Mouse (Mus musculus) MEL (cell line): ENCODE measurements around the gene Wdr34. TPM values are rescaled to one million over a fixed set of nuclear protein-coding genes. Genes with fewer than 3 reads are reported as not detected.
A peak's percentile ranks its signal among the peaks of the same experiment; 100 is the strongest.

Source experiments
- DNase-seq: peaks from one replicate; pipeline ENCODE4 v3.0.0; 2011; ENCODE audit warnings: low read depth, low spot score
- H3K27ac ChIP-seq: 2 replicates; pipeline ENCODE4 v1.5.1; 2012; ENCODE audit warnings: low read depth, mild to moderate bottlenecking, control low read depth, low read length, moderate library complexity; ENCODE audit not compliant: control insufficient read depth
- H3K27me3 ChIP-seq, 2 experiments: fragments of 150-350 bp in 1 of 2; sonication (generic) in 1 of 2; 2 replicates each; pipeline ENCODE4 v1.6.1; 2012; ENCODE audit warnings: low read length in 2 of 2, mild to moderate bottlenecking in 2 of 2, improper control_type of control experiment in 1 of 2, moderate library complexity in 1 of 2; ENCODE audit not compliant: insufficient read depth in 2 of 2, control insufficient read depth in 1 of 2
- H3K36me3 ChIP-seq, 2 experiments: 2 replicates each; pipeline ENCODE4 v1.6.1; 2012 to 2014; ENCODE audit warnings: low read length in 2 of 2, improper control_type of control experiment in 1 of 2, inconsistent platforms in 1 of 2, mild to moderate bottlenecking in 1 of 2; ENCODE audit not compliant: insufficient read depth in 2 of 2, control insufficient read depth in 1 of 2
- H3K4me1 ChIP-seq, 2 experiments: fragments of 150-350 bp in 1 of 2; sonication (generic) in 1 of 2; 2 replicates each; pipeline ENCODE4 v1.6.1; 2012; ENCODE audit warnings: low read length in 2 of 2, improper control_type of control experiment in 1 of 2, mild to moderate bottlenecking in 1 of 2; ENCODE audit not compliant: insufficient read depth in 2 of 2, control insufficient read depth in 1 of 2
- H3K4me3 ChIP-seq, 2 experiments: fragments of 150-350 bp in 1 of 2; sonication (generic) in 1 of 2; 2 replicates each; pipeline ENCODE4 v1.5.1; 2012; ENCODE audit warnings: low read depth in 2 of 2, low read length in 2 of 2, mild to moderate bottlenecking in 2 of 2, moderate library complexity in 2 of 2, control low read depth in 1 of 2, improper control_type of control experiment in 1 of 2; ENCODE audit not compliant: control insufficient read depth in 1 of 2, insufficient read depth in 1 of 2
- H3K79me2 ChIP-seq: 2 replicates; pipeline ENCODE4 v1.6.1; 2012; ENCODE audit warnings: mild to moderate bottlenecking, low read length, moderate library complexity; ENCODE audit not compliant: control insufficient read depth, poor library complexity, insufficient read depth
- H3K9ac ChIP-seq: 2 replicates; pipeline ENCODE4 v1.6.1; 2012; ENCODE audit warnings: low read depth, mild to moderate bottlenecking, control low read depth, low read length, moderate library complexity; ENCODE audit not compliant: control insufficient read depth, poor library complexity, severe bottlenecking
- H3K9me3 ChIP-seq: fragments of 150-350 bp; sonication (generic); replicated peaks from 2 replicates; pipeline ENCODE4 v1.6.1; 2012; ENCODE audit warnings: mild to moderate bottlenecking, low read length, improper control_type of control experiment, moderate library complexity; ENCODE audit not compliant: insufficient read depth
- BHLHE40 ChIP-seq: IDR thresholded peaks from 2 replicates; pipeline ENCODE4 v1.6.1; 2012; ENCODE audit warnings: low read depth, mild to moderate bottlenecking, inconsistent platforms, low read length, improper control_type of control experiment, borderline replicate concordance
- CHD1 ChIP-seq: IDR thresholded peaks from 2 replicates; pipeline ENCODE4 v1.6.1; 2012; ENCODE audit warnings: low read depth, mild to moderate bottlenecking, inconsistent platforms, low read length, improper control_type of control experiment
- CHD2 ChIP-seq: IDR thresholded peaks from 2 replicates; pipeline ENCODE4 v1.6.1; 2011; ENCODE audit warnings: low read length, improper control_type of control experiment
- CTCF ChIP-seq, 3 experiments: IDR thresholded peaks in 2 of 3; conservative IDR thresholded peaks in 1 of 3; 2 replicates each; pipeline ENCODE4 v1.5.1; 2011 to 2012; ENCODE audit warnings: low read length in 3 of 3, low read depth in 2 of 3, mild to moderate bottlenecking in 2 of 3, improper control_type of control experiment in 1 of 3, inconsistent platforms in 1 of 3, mixed read lengths in 1 of 3, moderate library complexity in 1 of 3; ENCODE audit not compliant: control insufficient read depth in 1 of 3, insufficient read depth in 1 of 3, poor library complexity in 1 of 3, severe bottlenecking in 1 of 3
- HCFC1 ChIP-seq: IDR thresholded peaks from 2 replicates; pipeline ENCODE4 v1.6.1; 2012; ENCODE audit warnings: low read depth, mild to moderate bottlenecking, inconsistent platforms, low read length, improper control_type of control experiment, moderate library complexity
- KAT2A ChIP-seq: conservative IDR thresholded peaks from 2 replicates; pipeline ENCODE4 v1.6.1; 2012; ENCODE audit warnings: low read depth, low read length, improper control_type of control experiment, inconsistent platforms
- MYB ChIP-seq: IDR thresholded peaks from 2 replicates; pipeline ENCODE4 v1.6.1; 2011; ENCODE audit warnings: mild to moderate bottlenecking, low read depth, low read length, improper control_type of control experiment
- MYC ChIP-seq: IDR thresholded peaks from 2 replicates; pipeline ENCODE4 v1.6.1; 2011; ENCODE audit warnings: low read depth, mild to moderate bottlenecking, low read length, improper control_type of control experiment, moderate library complexity
- NRF1 ChIP-seq: IDR thresholded peaks from 2 replicates; pipeline ENCODE4 v1.6.1; 2014; ENCODE audit warnings: low read depth, mild to moderate bottlenecking, inconsistent platforms, low read length, improper control_type of control experiment, moderate library complexity; ENCODE audit not compliant: poor library complexity, insufficient read depth, severe bottlenecking
- POLR2A ChIP-seq, 2 experiments: IDR thresholded peaks; 2 replicates each; pipeline ENCODE4 v1.6.1; 2011 to 2012; ENCODE audit warnings: low read length in 2 of 2, mild to moderate bottlenecking in 2 of 2, control low read depth in 1 of 2, improper control_type of control experiment in 1 of 2, low read depth in 1 of 2, moderate library complexity in 1 of 2; ENCODE audit not compliant: control insufficient read depth in 1 of 2, insufficient read depth in 1 of 2, poor library complexity in 1 of 2
- POLR2AphosphoS2 ChIP-seq: IDR thresholded peaks from 2 replicates; pipeline ENCODE4 v1.6.1; 2011; ENCODE audit warnings: low read length, improper control_type of control experiment
- POLR2AphosphoS5 ChIP-seq: IDR thresholded peaks from 2 replicates; pipeline ENCODE4 v1.6.1; 2012; ENCODE audit warnings: low read depth, borderline replicate concordance, mild to moderate bottlenecking, inconsistent platforms, low read length, moderate library complexity, mixed read lengths
- RAD21 ChIP-seq: IDR thresholded peaks from 2 replicates; pipeline ENCODE4 v1.6.1; 2011; ENCODE audit warnings: mild to moderate bottlenecking, low read depth, low read length, improper control_type of control experiment
- RCOR1 ChIP-seq: IDR thresholded peaks from 2 replicates; pipeline ENCODE4 v1.6.1; 2012; ENCODE audit warnings: low read depth, mild to moderate bottlenecking, inconsistent platforms, low read length, improper control_type of control experiment
- SMC3 ChIP-seq: IDR thresholded peaks from 2 replicates; pipeline ENCODE4 v1.6.1; 2011; ENCODE audit warnings: low read depth, low read length, improper control_type of control experiment
- TBP ChIP-seq: IDR thresholded peaks from 2 replicates; pipeline ENCODE4 v1.8.0; 2011; ENCODE audit warnings: low read depth, low read length, improper control_type of control experiment
- UBTF ChIP-seq: IDR thresholded peaks from 2 replicates; pipeline ENCODE4 v1.6.1; 2012; ENCODE audit warnings: low read depth, mild to moderate bottlenecking, inconsistent platforms, low read length, improper control_type of control experiment, moderate library complexity, borderline replicate concordance; ENCODE audit not compliant: insufficient read depth
- ZMIZ1 ChIP-seq: IDR thresholded peaks from 2 replicates; pipeline ENCODE4 v1.6.1; 2012; ENCODE audit warnings: low read depth, mild to moderate bottlenecking, inconsistent platforms, low read length, improper control_type of control experiment, moderate library complexity
- polyA plus RNA-seq, 2 experiments: library from polyadenylated mRNA; stranded (reverse) in 1 of 2; unstranded in 1 of 2; fragments of >175 nt in 1 of 2; fragments of >200 nt in 1 of 2; gene quantifications; 2 replicates each; pipeline versions ENCODE4 v1.2.1 to v1.2.4; 2012; ENCODE audit warnings: low replicate concordance in 2 of 2, low read depth in 1 of 2; ENCODE audit not compliant: insufficient read length in 2 of 2, insufficient read depth in 1 of 2, missing spikeins in 1 of 2
- total RNA-seq: library from RNA; depleted of rRNA; stranded (reverse); fragments of 300-350 nt; gene quantifications from 2 replicates; pipeline ENCODE4 v1.2.3, GENCODE M21; 2012

Wdr34 gene
- total and polyA plus RNA-seq, 3 experiments: 49.3 to 78.3 TPM; not detected in 1

DNA sequence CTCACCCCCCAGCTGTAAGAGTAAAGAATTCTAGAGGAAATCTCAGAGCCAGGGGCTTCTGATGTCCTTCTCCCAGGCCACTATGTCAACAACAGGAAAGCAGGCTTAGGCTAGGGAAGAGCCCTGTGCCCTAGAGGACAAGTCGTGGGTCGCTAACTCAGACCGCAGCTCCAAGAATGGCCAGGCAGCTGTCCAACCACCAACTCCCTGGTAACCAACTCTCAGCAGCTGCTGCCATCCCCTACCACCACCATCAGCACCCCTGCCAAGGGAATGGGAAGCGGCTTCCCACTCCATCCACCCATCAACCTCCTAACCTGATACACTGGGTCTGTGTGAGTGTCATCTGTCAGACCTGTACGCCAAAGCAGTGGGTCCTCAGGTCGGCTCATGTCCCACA lies 15.7 kb downstream of the Wdr34 start:
- no peaks in the 10 kb centered on the region for H3K79me2 ChIP-seq
- H3K27me3 ChIP-seq: no peaks in the 10 kb centered on the region
- peaks cover 0 to 2% of the 10 kb centered on the region in 2 experiments; a peak in 1 of 4 replicates for H3K36me3 ChIP-seq
- no peak overlapping the region for H3K4me3 ChIP-seq
- no peak for DNase-seq
- no peaks in the 10 kb centered on the region for H3K9me3 ChIP-seq
- no peaks in the 10 kb centered on the region for H3K4me1 ChIP-seq
- TF ChIP-seq CHD2: no peak
- no peak for TF ChIP-seq POLR2AphosphoS5
- no peak for TF ChIP-seq MYC
- no peak for TF ChIP-seq MYB
- no peak for TF ChIP-seq UBTF
- no peak for TF ChIP-seq CHD1
- TF ChIP-seq HCFC1: no peak
- no peak for TF ChIP-seq POLR2A (IDR thresholded peaks at IDR 0.05; ENCODE audit: control insufficient read depth in 1 of 2, insufficient read depth in 1 of 2, low read depth in 1 of 2, low read length in 2 of 2, poor library complexity in 1 of 2)
- TF ChIP-seq BHLHE40: no peak
- no peak for TF ChIP-seq RAD21
- no peak for TF ChIP-seq CTCF (IDR thresholded peaks at IDR 0.05 in 2 of 3, conservative IDR thresholded peaks at IDR 0.05 in 1 of 3; ENCODE audit: control insufficient read depth in 1 of 3, insufficient read depth in 1 of 3, low read depth in 2 of 3, low read length in 3 of 3, poor library complexity in 1 of 3, severe bottlenecking in 1 of 3)
- no peak for TF ChIP-seq RCOR1
- no peak for TF ChIP-seq POLR2AphosphoS2
- no peak for TF ChIP-seq TBP
- TF ChIP-seq ZMIZ1: no peak
- no peak for TF ChIP-seq KAT2A
- no peak for TF ChIP-seq NRF1
- no peak overlapping the region for H3K27ac ChIP-seq
- no peak overlapping the region for H3K9ac ChIP-seq

DNA sequence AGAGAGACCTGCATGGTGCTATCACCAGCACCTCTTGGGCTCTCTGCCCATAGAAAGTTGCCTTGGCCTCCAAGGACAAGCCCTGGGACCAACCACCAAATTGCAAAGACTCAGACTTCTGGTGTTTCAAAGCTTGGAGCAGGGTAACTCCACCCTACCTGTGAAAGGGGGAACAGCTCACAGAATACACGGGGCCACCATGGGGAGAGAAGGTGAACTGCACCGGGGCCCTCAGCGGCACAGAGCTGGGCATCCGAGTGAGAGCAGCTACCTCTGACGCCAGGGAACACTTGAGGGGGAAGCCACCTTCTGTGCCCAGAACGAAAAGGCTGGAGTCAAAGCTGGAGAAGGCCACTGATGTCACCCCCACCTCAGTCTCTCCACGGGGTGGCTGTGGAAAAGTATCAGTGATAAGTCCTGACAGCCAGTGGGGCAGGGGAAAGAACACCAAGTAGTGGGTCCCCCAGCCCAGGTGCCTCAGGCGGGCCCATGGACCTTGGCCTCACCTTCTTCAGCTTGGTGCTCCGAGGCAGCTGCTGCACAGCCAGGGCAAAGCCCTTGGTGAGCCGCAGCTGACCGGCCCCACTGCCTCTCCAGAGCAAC lies 16.3 kb downstream of the Wdr34 start:
- H3K79me2 ChIP-seq: no peaks in the 10 kb centered on the region
- DNase-seq: peak; percentile 33
- no peak overlapping the region for H3K9ac ChIP-seq
- H3K4me1 ChIP-seq: no peaks in the 10 kb centered on the region
- no peak overlapping the region for H3K4me3 ChIP-seq
- TF ChIP-seq CTCF (IDR thresholded peaks at IDR 0.05 in 2 of 3, conservative IDR thresholded peaks at IDR 0.05 in 1 of 3; ENCODE audit: control insufficient read depth in 1 of 3, insufficient read depth in 1 of 3, low read depth in 2 of 3, low read length in 3 of 3, poor library complexity in 1 of 3, severe bottlenecking in 1 of 3): peak; percentile 12 to 41 (median 33); a peak in 3 of 6 replicates
- TF ChIP-seq MYB: no peak
- peak; percentile 30 for TF ChIP-seq SMC3
- peaks cover 0 to 2% of the 10 kb centered on the region in 2 experiments; a peak in 1 of 4 replicates for H3K36me3 ChIP-seq
- no peaks in the 10 kb centered on the region for H3K27me3 ChIP-seq
- H3K27ac ChIP-seq: no peak overlapping the region
- H3K9me3 ChIP-seq: no peaks in the 10 kb centered on the region
